Mouse (Mus musculus) MEL (cell line): ENCODE measurements at regions not wholly inside any gene's neighbourhood (a gene's known extent, or its start where the extent isn't known, plus 50 kb on each side); places are given as distances from the start of the nearest gene placed in this dataset.

ENCODE experiments used
- DNase-seq: peaks from one replicate; pipeline ENCODE4 v3.0.0; 2011; ENCODE audit warnings: low read depth, low spot score
- H3K27ac ChIP-seq: 2 replicates; pipeline ENCODE4 v1.5.1; 2012; ENCODE audit warnings: low read depth, mild to moderate bottlenecking, control low read depth, low read length, moderate library complexity; ENCODE audit not compliant: control insufficient read depth
- H3K27me3 ChIP-seq, 2 experiments: fragments of 150-350 bp in 1 of 2; sonication (generic) in 1 of 2; 2 replicates each; pipeline ENCODE4 v1.6.1; 2012; ENCODE audit warnings: low read length in 2 of 2, mild to moderate bottlenecking in 2 of 2, improper control_type of control experiment in 1 of 2, moderate library complexity in 1 of 2; ENCODE audit not compliant: insufficient read depth in 2 of 2, control insufficient read depth in 1 of 2
- H3K36me3 ChIP-seq, 2 experiments: 2 replicates each; pipeline ENCODE4 v1.6.1; 2012 to 2014; ENCODE audit warnings: low read length in 2 of 2, improper control_type of control experiment in 1 of 2, inconsistent platforms in 1 of 2, mild to moderate bottlenecking in 1 of 2; ENCODE audit not compliant: insufficient read depth in 2 of 2, control insufficient read depth in 1 of 2
- H3K4me1 ChIP-seq, 2 experiments: fragments of 150-350 bp in 1 of 2; sonication (generic) in 1 of 2; 2 replicates each; pipeline ENCODE4 v1.6.1; 2012; ENCODE audit warnings: low read length in 2 of 2, improper control_type of control experiment in 1 of 2, mild to moderate bottlenecking in 1 of 2; ENCODE audit not compliant: insufficient read depth in 2 of 2, control insufficient read depth in 1 of 2
- H3K4me3 ChIP-seq, 2 experiments: fragments of 150-350 bp in 1 of 2; sonication (generic) in 1 of 2; 2 replicates each; pipeline ENCODE4 v1.5.1; 2012; ENCODE audit warnings: low read depth in 2 of 2, low read length in 2 of 2, mild to moderate bottlenecking in 2 of 2, moderate library complexity in 2 of 2, control low read depth in 1 of 2, improper control_type of control experiment in 1 of 2; ENCODE audit not compliant: control insufficient read depth in 1 of 2, insufficient read depth in 1 of 2
- H3K79me2 ChIP-seq: 2 replicates; pipeline ENCODE4 v1.6.1; 2012; ENCODE audit warnings: mild to moderate bottlenecking, low read length, moderate library complexity; ENCODE audit not compliant: control insufficient read depth, poor library complexity, insufficient read depth
- H3K9ac ChIP-seq: 2 replicates; pipeline ENCODE4 v1.6.1; 2012; ENCODE audit warnings: low read depth, mild to moderate bottlenecking, control low read depth, low read length, moderate library complexity; ENCODE audit not compliant: control insufficient read depth, poor library complexity, severe bottlenecking
- H3K9me3 ChIP-seq: fragments of 150-350 bp; sonication (generic); replicated peaks from 2 replicates; pipeline ENCODE4 v1.6.1; 2012; ENCODE audit warnings: mild to moderate bottlenecking, low read length, improper control_type of control experiment, moderate library complexity; ENCODE audit not compliant: insufficient read depth
- CHD1 ChIP-seq: IDR thresholded peaks from 2 replicates; pipeline ENCODE4 v1.6.1; 2012; ENCODE audit warnings: low read depth, mild to moderate bottlenecking, inconsistent platforms, low read length, improper control_type of control experiment
- CHD2 ChIP-seq: IDR thresholded peaks from 2 replicates; pipeline ENCODE4 v1.6.1; 2011; ENCODE audit warnings: low read length, improper control_type of control experiment
- E2F4 ChIP-seq: IDR thresholded peaks from 2 replicates; pipeline ENCODE4 v1.6.1; 2011; ENCODE audit warnings: low read depth, low read length, improper control_type of control experiment, borderline replicate concordance
- ELF1 ChIP-seq: IDR thresholded peaks from 2 replicates; pipeline ENCODE4 v1.6.1; 2014; ENCODE audit warnings: low read depth, mild to moderate bottlenecking, inconsistent platforms, low read length, improper control_type of control experiment, moderate library complexity
- EP300 ChIP-seq, 2 experiments: IDR thresholded peaks; 2 replicates each; pipeline ENCODE4 v1.6.1; 2011; ENCODE audit warnings: improper control_type of control experiment in 2 of 2, low read length in 2 of 2, low read depth in 1 of 2, mild to moderate bottlenecking in 1 of 2
- GABPA ChIP-seq: IDR thresholded peaks from 2 replicates; pipeline ENCODE4 v1.6.1; 2012; ENCODE audit warnings: low read depth, mild to moderate bottlenecking, inconsistent platforms, low read length, improper control_type of control experiment, moderate library complexity
- GATA1 ChIP-seq: IDR thresholded peaks from 2 replicates; pipeline ENCODE4 v1.6.1; 2011; ENCODE audit warnings: low read depth, low read length, improper control_type of control experiment
- HCFC1 ChIP-seq: IDR thresholded peaks from 2 replicates; pipeline ENCODE4 v1.6.1; 2012; ENCODE audit warnings: low read depth, mild to moderate bottlenecking, inconsistent platforms, low read length, improper control_type of control experiment, moderate library complexity
- JUND ChIP-seq: IDR thresholded peaks from 2 replicates; pipeline ENCODE4 v1.6.1; 2011; ENCODE audit warnings: low read depth, mild to moderate bottlenecking, improper control_type of control experiment, low read length
- KAT2A ChIP-seq: conservative IDR thresholded peaks from 2 replicates; pipeline ENCODE4 v1.6.1; 2012; ENCODE audit warnings: low read depth, low read length, improper control_type of control experiment, inconsistent platforms
- MXI1 ChIP-seq: IDR thresholded peaks from 2 replicates; pipeline ENCODE4 v1.6.1; 2011; ENCODE audit warnings: mild to moderate bottlenecking, low read depth, low read length, improper control_type of control experiment
- MYB ChIP-seq: IDR thresholded peaks from 2 replicates; pipeline ENCODE4 v1.6.1; 2011; ENCODE audit warnings: mild to moderate bottlenecking, low read depth, low read length, improper control_type of control experiment
- MYC ChIP-seq: IDR thresholded peaks from 2 replicates; pipeline ENCODE4 v1.6.1; 2011; ENCODE audit warnings: low read depth, mild to moderate bottlenecking, low read length, improper control_type of control experiment, moderate library complexity
- NELFE ChIP-seq: IDR thresholded peaks from 2 replicates; pipeline ENCODE4 v1.6.1; 2011; ENCODE audit warnings: low read depth, low read length, improper control_type of control experiment
- POLR2A ChIP-seq, 2 experiments: IDR thresholded peaks; 2 replicates each; pipeline ENCODE4 v1.6.1; 2011 to 2012; ENCODE audit warnings: low read length in 2 of 2, mild to moderate bottlenecking in 2 of 2, control low read depth in 1 of 2, improper control_type of control experiment in 1 of 2, low read depth in 1 of 2, moderate library complexity in 1 of 2; ENCODE audit not compliant: control insufficient read depth in 1 of 2, insufficient read depth in 1 of 2, poor library complexity in 1 of 2
- POLR2AphosphoS2 ChIP-seq: IDR thresholded peaks from 2 replicates; pipeline ENCODE4 v1.6.1; 2011; ENCODE audit warnings: low read length, improper control_type of control experiment
- POLR2AphosphoS5 ChIP-seq: IDR thresholded peaks from 2 replicates; pipeline ENCODE4 v1.6.1; 2012; ENCODE audit warnings: low read depth, borderline replicate concordance, mild to moderate bottlenecking, inconsistent platforms, low read length, moderate library complexity, mixed read lengths
- RAD21 ChIP-seq: IDR thresholded peaks from 2 replicates; pipeline ENCODE4 v1.6.1; 2011; ENCODE audit warnings: mild to moderate bottlenecking, low read depth, low read length, improper control_type of control experiment
- TBP ChIP-seq: IDR thresholded peaks from 2 replicates; pipeline ENCODE4 v1.8.0; 2011; ENCODE audit warnings: low read depth, low read length, improper control_type of control experiment
- TCF12 ChIP-seq: IDR thresholded peaks from 2 replicates; pipeline ENCODE4 v1.6.1; 2014; ENCODE audit warnings: low read depth, mild to moderate bottlenecking, inconsistent platforms, low read length, improper control_type of control experiment, moderate library complexity
- USF1 ChIP-seq: IDR thresholded peaks from 2 replicates; pipeline ENCODE4 v1.6.1; 2014; ENCODE audit warnings: low read depth, mild to moderate bottlenecking, inconsistent platforms, low read length, improper control_type of control experiment, moderate library complexity
- ZKSCAN1 ChIP-seq: IDR thresholded peaks from 2 replicates; pipeline ENCODE4 v1.6.1; 2012; ENCODE audit warnings: low read depth, mild to moderate bottlenecking, inconsistent platforms, low read length, improper control_type of control experiment, moderate library complexity

DNA sequence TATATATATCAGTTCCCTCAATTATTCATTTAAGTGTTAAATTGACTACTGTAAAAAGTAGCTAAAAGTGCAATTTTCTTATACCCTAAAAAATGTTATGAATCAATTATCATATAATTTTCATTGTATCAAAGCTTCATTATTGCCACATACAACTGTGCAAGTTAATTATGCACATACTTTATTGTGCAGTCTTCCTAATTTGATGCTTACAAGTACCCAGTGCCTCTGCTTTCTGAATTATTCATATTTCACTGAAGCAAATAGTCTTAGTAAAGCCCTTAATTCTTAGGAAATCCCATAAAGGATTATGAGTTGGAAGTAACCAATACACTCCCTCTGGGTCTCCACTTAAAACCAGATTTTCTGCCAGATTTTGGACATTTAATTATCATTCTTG is 220.5 kb upstream of the Gm8871 start:
- TF ChIP-seq GATA1 (no peak), JUND (no peak), E2F4 (no peak), MYB (no peak), POLR2AphosphoS2 (no peak), NELFE (no peak), POLR2A (IDR thresholded peaks at IDR 0.05; ENCODE audit: control insufficient read depth in 1 of 2, insufficient read depth in 1 of 2, low read depth in 1 of 2, low read length in 2 of 2, poor library complexity in 1 of 2) (no peak), CHD1 (no peak), RAD21 (no peak), TCF12 (no peak)

GRCm38 (mm10) chr5:10749546-10749945 is 198.1 kb upstream of the Gm8871 start:
- Histone ChIP-seq H3K9ac (no peak overlapping the region), H3K36me3 (no peaks in the 10 kb centered on the region), H3K27me3 (no peaks in the 10 kb centered on the region), H3K9me3 (no peaks in the 10 kb centered on the region), H3K4me1 (no peaks in the 10 kb centered on the region), H3K79me2 (no peaks in the 10 kb centered on the region), H3K27ac (no peak overlapping the region), H3K4me3 (no peak overlapping the region)
- DNase-seq, result no peak
- TF ChIP-seq POLR2AphosphoS5, result no peak
- TF ChIP-seq ZKSCAN1, result no peak
- TF ChIP-seq KAT2A, result no peak
- no peak for TF ChIP-seq POLR2A (IDR thresholded peaks at IDR 0.05; ENCODE audit: control insufficient read depth in 1 of 2, insufficient read depth in 1 of 2, low read depth in 1 of 2, low read length in 2 of 2, poor library complexity in 1 of 2)

More for the DNA sequence above, 220.5 kb upstream of the Gm8871 start:
- H3K36me3 ChIP-seq, result no peaks in the 10 kb centered on the region
- H3K27me3 ChIP-seq, result no peaks in the 10 kb centered on the region
- H3K4me1 ChIP-seq, result no peaks in the 10 kb centered on the region
- no peaks in the 10 kb centered on the region for H3K9me3 ChIP-seq
- H3K79me2 ChIP-seq, result no peaks in the 10 kb centered on the region
- H3K27ac ChIP-seq, result no peak overlapping the region
- H3K9ac ChIP-seq, result no peak overlapping the region
- no peak for DNase-seq
- H3K4me3 ChIP-seq, result no peak overlapping the region

GRCm38 (mm10) chr5:10767469-10767868 is 180.1 kb upstream of the Gm8871 start:
- H3K79me2 ChIP-seq, result no peaks in the 10 kb centered on the region
- no peaks in the 10 kb centered on the region for H3K4me1 ChIP-seq
- no peaks in the 10 kb centered on the region for H3K27me3 ChIP-seq
- DNase-seq, result no peak
- no peak overlapping the region for H3K9ac ChIP-seq
- H3K27ac ChIP-seq, result no peak overlapping the region
- H3K4me3 ChIP-seq, result no peak overlapping the region
- H3K9me3 ChIP-seq, result no peaks in the 10 kb centered on the region
- TF ChIP-seq MYB (no peak), TBP (no peak), HCFC1 (no peak), KAT2A (no peak), POLR2A (IDR thresholded peaks at IDR 0.05; ENCODE audit: control insufficient read depth in 1 of 2, insufficient read depth in 1 of 2, low read depth in 1 of 2, low read length in 2 of 2, poor library complexity in 1 of 2) (no peak), USF1 (no peak), MXI1 (no peak), ELF1 (no peak), EP300 (IDR thresholded peaks at IDR 0.05; ENCODE audit: low read depth in 1 of 2, low read length in 2 of 2) (no peak), CHD2 (no peak), MYC (no peak), GABPA (no peak), GATA1 (no peak)
- no peaks in the 10 kb centered on the region for H3K36me3 ChIP-seq
